Mouse (Mus musculus) ES-E14 (cell line): Measurements from ENCODE around the gene Spata5. TPM values are rescaled to one million over a fixed set of nuclear protein-coding genes. Genes with fewer than 3 reads are reported as not detected.

ENCODE experiments used
- DNase-seq: peaks from one replicate; pipeline ENCODE4 v3.0.0-alpha.2; 2013; ENCODE audit warnings: low read depth, low spot score
- H3K27ac ChIP-seq: 2 replicates; pipeline ENCODE4 v1.5.1; 2012; ENCODE audit warnings: low read depth, mild to moderate bottlenecking, low read length, moderate library complexity, mixed read lengths; ENCODE audit not compliant: poor library complexity, insufficient read depth, severe bottlenecking
- H3K36me3 ChIP-seq: 2 replicates; pipeline ENCODE4 v1.6.1; 2012; ENCODE audit warnings: mild to moderate bottlenecking, low read length, moderate library complexity, mixed read lengths; ENCODE audit not compliant: control insufficient read depth, poor library complexity, insufficient read depth, severe bottlenecking
- H3K4me1 ChIP-seq, 2 experiments: fragments of 150-350 bp in 1 of 2; sonication (generic) in 1 of 2; 2 replicates each; pipeline ENCODE4 v1.6.1; 2012; ENCODE audit warnings: low read length in 2 of 2, mild to moderate bottlenecking in 1 of 2, mixed read lengths in 1 of 2; ENCODE audit not compliant: control insufficient read depth in 2 of 2, insufficient read depth in 2 of 2, poor library complexity in 1 of 2
- H3K4me3 ChIP-seq, 2 experiments: fragments of 150-350 bp in 1 of 2; sonication (generic) in 1 of 2; 2 replicates each; pipeline ENCODE4 v1.5.1; 2012; ENCODE audit warnings: low read length in 2 of 2, low read depth in 1 of 2, mild to moderate bottlenecking in 1 of 2, mixed read lengths in 1 of 2; ENCODE audit not compliant: insufficient read depth in 1 of 2, poor library complexity in 1 of 2, severe bottlenecking in 1 of 2
- H3K9ac ChIP-seq: 2 replicates; pipeline ENCODE4 v1.6.1; 2012; ENCODE audit warnings: low read depth, mild to moderate bottlenecking, low read length, mixed read lengths; ENCODE audit not compliant: poor library complexity, insufficient read depth, severe bottlenecking
- H3K9me3 ChIP-seq: fragments of 150-350 bp; sonication (generic); 2 replicates; pipeline ENCODE4 v1.6.1; 2012; ENCODE audit warnings: low read depth, mild to moderate bottlenecking, low read length; ENCODE audit not compliant: control insufficient read depth, insufficient read depth
- CHD2 ChIP-seq: IDR thresholded peaks from 2 replicates; pipeline ENCODE4 v1.6.1; 2014; ENCODE audit warnings: mild to moderate bottlenecking, low read depth, low read length, inconsistent platforms
- HCFC1 ChIP-seq: IDR thresholded peaks from 2 replicates; pipeline ENCODE4 v1.6.1; 2012; ENCODE audit warnings: low read length, inconsistent platforms, borderline replicate concordance; ENCODE audit not compliant: insufficient read depth
- MAFK ChIP-seq: IDR thresholded peaks from 2 replicates; pipeline ENCODE4 v1.6.1; 2014; ENCODE audit warnings: mild to moderate bottlenecking, low read depth, low read length, inconsistent platforms; ENCODE audit not compliant: insufficient read depth
- ZC3H11A ChIP-seq: IDR thresholded peaks from 2 replicates; pipeline ENCODE4 v1.6.1; 2012; ENCODE audit warnings: low read depth, mild to moderate bottlenecking, inconsistent platforms, low read length, borderline replicate concordance
- ZNF384 ChIP-seq: IDR thresholded peaks from 2 replicates; pipeline ENCODE4 v1.6.1; 2012; ENCODE audit warnings: low read depth, low read length, inconsistent platforms
- in situ Hi-C, 2 experiments: fragments of 600-800 bp; cut with MboI; formaldehyde crosslinking; loops; one replicate each; pipeline ENCODE4 v1.15.1; 2025; ENCODE audit warnings: low sequenced_read_pairs in 2 of 2, inconsistent platforms in 1 of 2; ENCODE audit not compliant: unreplicated experiment in 2 of 2
- total RNA-seq: library from RNA; depleted of rRNA; stranded (reverse); fragments of 300-350 nt; gene quantifications from 2 replicates; pipeline ENCODE4 v1.2.3, GENCODE M21; 2012

Spata5 gene
- total RNA-seq, 1 experiment = 54.3 TPM

GRCm38 (mm10) chr3:37566097-37566496 lies 146.4 kb downstream of the Spata5 start:
- Histone ChIP-seq H3K27ac (no peak overlapping the region), H3K4me3 (no peak overlapping the region), H3K4me1 (peaks cover 2 to 4% of the 10 kb centered on the region in 2 experiments; a peak in 2 of 4 replicates), H3K36me3 (no peaks in the 10 kb centered on the region), H3K9me3 (no peaks in the 10 kb centered on the region), H3K9ac (no peak overlapping the region)
- TF ChIP-seq ZNF384 (no peak), ZC3H11A (no peak), CHD2 (no peak), HCFC1 (no peak), MAFK (no peak)
- DNase-seq = no peak
- in situ Hi-C loops = no loop called here

- Histone ChIP-seq H3K36me3 (no peaks in the 10 kb centered on the region), H3K4me3 (no peak overlapping the region), H3K27ac (no peak overlapping the region), H3K9me3 (no peaks in the 10 kb centered on the region), H3K4me1 (peaks cover 2 to 4% of the 10 kb centered on the region in 2 experiments; a peak in 2 of 4 replicates), H3K9ac (no peak overlapping the region)
- in situ Hi-C loops = no loop called here
- TF ChIP-seq CHD2 = no peak
- TF ChIP-seq HCFC1 = no peak
- no peak for TF ChIP-seq ZNF384
- TF ChIP-seq MAFK = no peak
- no peak for TF ChIP-seq ZC3H11A
- no peak for DNase-seq
These were observed 147.8 kb downstream of the Spata5 start for GRCm38 (mm10) chr3:37567505-37567904.

DNA sequence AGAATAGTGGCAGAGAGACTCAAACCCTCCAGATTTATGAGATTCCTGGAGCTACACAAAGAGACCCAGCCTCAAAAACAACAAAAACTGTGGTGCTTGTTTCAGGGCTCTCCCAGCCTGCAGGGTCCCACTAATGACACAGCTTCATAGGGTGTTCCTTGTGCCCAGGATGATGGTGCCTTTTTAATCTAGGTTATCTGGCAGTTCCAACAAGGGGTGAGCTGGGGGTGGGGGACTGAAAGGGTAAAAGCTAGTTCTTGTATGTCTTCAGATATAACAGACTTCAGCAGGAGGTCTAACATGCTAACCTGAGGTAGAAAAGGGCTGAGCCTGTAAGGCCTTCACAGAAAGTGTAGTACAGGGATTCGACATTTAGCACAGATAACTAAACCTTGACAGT lies 149.1 kb downstream of the Spata5 start:
- Histone ChIP-seq H3K4me1 (peaks cover 2 to 4% of the 10 kb centered on the region in 2 experiments; a peak in 2 of 4 replicates), H3K9me3 (no peaks in the 10 kb centered on the region), H3K36me3 (no peaks in the 10 kb centered on the region), H3K27ac (no peak overlapping the region), H3K9ac (no peak overlapping the region), H3K4me3 (no peak overlapping the region)
- in situ Hi-C loops = no loop called here
- DNase-seq = no peak
- TF ChIP-seq CHD2 (no peak), ZNF384 (no peak), ZC3H11A (no peak), MAFK (no peak), HCFC1 (no peak)

GRCm38 (mm10) chr3:37569661-37570566 lies 150.2 kb downstream of the Spata5 start:
- H3K9ac ChIP-seq = no peak overlapping the region

More at GRCm38 (mm10) chr3:37569661-37570566, 150.2 kb downstream of the Spata5 start:
- Histone ChIP-seq H3K27ac (no peak overlapping the region), H3K4me1 (peaks cover 2 to 4% of the 10 kb centered on the region in 2 experiments; a peak in 2 of 4 replicates), H3K9me3 (no peaks in the 10 kb centered on the region), H3K36me3 (no peaks in the 10 kb centered on the region), H3K4me3 (0 out of 4 replicates have a peak overlapping the region, but pooled peaks of 1 of the 2 experiments have one; percentile 33)
- in situ Hi-C loops = no loop called here
- TF ChIP-seq CHD2 (no peak), MAFK (no peak), ZC3H11A (no peak), HCFC1 (no peak), ZNF384 (no peak)
- no peak for DNase-seq
